Mouse (Mus musculus): ENCODE results near the gene Tpt1. TPM values are rescaled to one million over a fixed set of nuclear protein-coding genes. Genes with fewer than 3 reads are reported as not detected.

Gene Tpt1
- polyA plus RNA-seq, 1 experiment from 2014 or later: 673 TPM

GRCm38 (mm10) chr14:75883873-75884272 lies 39.0 kb downstream of the Tpt1 start:
- Histone ChIP-seq H3K4me2 (no peak overlapping the region), H3K4me1 (no peaks in the 10 kb centered on the region), H3K9me3 (replicated peaks) (no peaks in the 10 kb centered on the region), H3K4me3 (no peak overlapping the region), H3K27ac (no peak overlapping the region), H3K27me3 (replicated peaks) (peaks cover 4% of the 10 kb centered on the region), H3K36me3 (no peaks in the 10 kb centered on the region), H3K9ac (no peak overlapping the region)
- WGBS (ENCODE audit: insufficient replicate concordance): 68% methylated on average over 5 of the region's 5 CpGs
- ATAC-seq: no peak

DNA sequence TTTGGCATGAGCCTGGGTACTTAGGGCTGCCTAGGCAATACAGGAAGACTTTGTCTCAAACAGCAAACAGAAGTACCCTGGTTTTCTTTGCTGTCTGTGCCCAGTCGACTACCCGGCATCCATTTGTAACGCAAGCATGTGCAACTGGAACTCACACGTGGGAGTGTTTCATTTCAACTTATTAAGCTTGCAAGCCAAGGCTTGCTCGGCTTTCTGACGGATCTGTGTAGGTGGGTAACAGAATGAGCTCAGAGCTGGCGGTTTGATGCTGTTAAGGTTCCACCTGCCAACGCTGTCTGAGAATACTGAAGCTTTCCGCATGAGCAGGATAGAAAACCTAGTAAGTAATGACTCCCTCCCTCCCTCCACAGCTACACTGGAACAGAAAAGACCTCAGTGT lies 47.2 kb downstream of the Tpt1 start:
- Histone ChIP-seq H3K9ac (no peak overlapping the region), H3K36me3 (peaks cover 21% of the 10 kb centered on the region), H3K27ac (no peak overlapping the region), H3K4me3 (no peak overlapping the region), H3K27me3 (replicated peaks) (no peaks in the 10 kb centered on the region), H3K9me3 (replicated peaks) (no peaks in the 10 kb centered on the region), H3K4me1 (no peaks in the 10 kb centered on the region), H3K4me2 (no peak overlapping the region)
- WGBS (ENCODE audit: insufficient replicate concordance): 81% methylated on average over 9 of the region's 9 CpGs
- ATAC-seq: no peak

Other genes starting within 250 kb of the Tpt1 start
- not detected in 2 replicates for gene Erich6b, start 202.8 kb upstream of the Tpt1 start, polyA plus RNA-seq (2016; fragmentation: Nextera tagmentation; extraction: Ambion mirVana)
- gene Cog3, start 90.6 kb upstream of the Tpt1 start, polyA plus RNA-seq (2016; fragmentation: Nextera tagmentation; extraction: Ambion mirVana): 11.7 and 12.1 TPM in 2 replicates
- gene Slc25a30, start 58.1 kb upstream of the Tpt1 start, polyA plus RNA-seq (2016; fragmentation: Nextera tagmentation; extraction: Ambion mirVana): 3.0 and 3.3 TPM in 2 replicates
- 0.29 and 0.33 TPM in 2 replicates for gene Kctd4, start 109.9 kb downstream of the Tpt1 start, polyA plus RNA-seq (2016; fragmentation: Nextera tagmentation; extraction: Ambion mirVana)
- 39.4 and 40.8 TPM in 2 replicates for gene Gtf2f2, start 165.8 kb downstream of the Tpt1 start, polyA plus RNA-seq (2016; fragmentation: Nextera tagmentation; extraction: Ambion mirVana)